Mouse (Mus musculus) liver, adult 2 months (tissue): Measurements from ENCODE around the gene Gm5141.

Source experiments
- CTCF ChIP-seq: fragments of 200-500 bp; IDR thresholded peaks from 2 replicates; pipeline ENCODE4 v1.5.1; 2011; ENCODE audit warnings: low read depth, low read length, control low read depth
- POLR2A ChIP-seq: fragments of 200-500 bp; IDR thresholded peaks from 2 replicates; pipeline ENCODE4 v1.6.1; 2011; ENCODE audit warnings: low read length, control low read depth; ENCODE audit not compliant: insufficient read depth; ENCODE audit errors: extremely low read depth

GRCm38 (mm10) chr13:62812713-62813112 lies 27.1 kb upstream of the Gm5141 start:
- TF ChIP-seq POLR2A (no peak), CTCF (no peak)
